Mouse (Mus musculus): ENCODE measurements around the gene Trim3. TPM values are rescaled to one million over a fixed set of nuclear protein-coding genes. Genes with fewer than 3 reads are reported as not detected.
A peak's percentile ranks its signal among the peaks of the same experiment; 100 is the strongest.

Trim3 gene
- polyA plus RNA-seq, 1 experiment from 2014 or later, result 34.3 TPM

- Histone ChIP-seq H3K27me3 (ENCODE audit: control insufficient read depth, insufficient read depth, low read length) (no peaks in the 10 kb centered on the region), H3K4me1 (replicated peaks; ENCODE audit: control insufficient read depth, insufficient read depth, low read length) (no peaks in the 10 kb centered on the region), H3K4me3 (ENCODE audit: low read depth, low read length) (no peak overlapping the region), H3K9ac (ENCODE audit: low read depth, low read length) (no peak overlapping the region), H3K4me2 (replicated peaks; ENCODE audit: low read depth, low read length) (no peak overlapping the region), H3K27ac (ENCODE audit: low read depth, low read length) (no peak overlapping the region), H3K9me3 (ENCODE audit: control insufficient read depth, low read length) (no peaks in the 10 kb centered on the region), H3K36me3 (ENCODE audit: control insufficient read depth, insufficient read depth, low read length) (no peaks in the 10 kb centered on the region)
- 84% methylated on average over 9 of the region's 9 CpGs for WGBS
- ATAC-seq (ENCODE audit: low FRiP score) (no peak), DNase-seq (ENCODE audit: low spot score) (no peak)
Observed at GRCm38 (mm10) chr7:105588325-105588912, 45.0 kb downstream of the Trim3 start.

GRCm38 (mm10) chr7:105581959-105582358 is 51.4 kb downstream of the Trim3 start:
- no peaks in the 10 kb centered on the region for H3K9me3 ChIP-seq (ENCODE audit: control insufficient read depth, low read length)
- no peaks in the 10 kb centered on the region for H3K4me1 ChIP-seq (replicated peaks; ENCODE audit: control insufficient read depth, insufficient read depth, low read length)
- peak overlapping the region; percentile 41 for H3K4me2 ChIP-seq (replicated peaks; ENCODE audit: low read depth, low read length)
- WGBS, result 77% methylated on average over 2 of the region's 2 CpGs
- peak overlapping the region; percentile 84 for H3K9ac ChIP-seq (ENCODE audit: low read depth, low read length)
- H3K27ac ChIP-seq (ENCODE audit: low read depth, low read length), result peak overlapping the region; percentile 91; the same call in 1 of the 2 replicates
- ATAC-seq (ENCODE audit: low FRiP score), result no peak
- no peaks in the 10 kb centered on the region for H3K27me3 ChIP-seq (ENCODE audit: control insufficient read depth, insufficient read depth, low read length)
- DNase-seq (ENCODE audit: low spot score), result no peak
- no peaks in the 10 kb centered on the region for H3K36me3 ChIP-seq (ENCODE audit: control insufficient read depth, insufficient read depth, low read length)
- H3K4me3 ChIP-seq (ENCODE audit: low read depth, low read length), result peak overlapping the region; percentile 76; the same call in 1 of the 2 replicates

- DNase-seq (ENCODE audit: low spot score), result peak; percentile 91
- under 1% methylated on average over 51 of the region's 54 CpGs for WGBS
- no peaks in the 10 kb centered on the region for H3K36me3 ChIP-seq (ENCODE audit: control insufficient read depth, insufficient read depth, low read length)
- peak; percentile 94 for ATAC-seq (ENCODE audit: low FRiP score)
- H3K9me3 ChIP-seq (ENCODE audit: control insufficient read depth, low read length), result no peaks in the 10 kb centered on the region
- H3K4me1 ChIP-seq (replicated peaks; ENCODE audit: control insufficient read depth, insufficient read depth, low read length), result no peaks in the 10 kb centered on the region
- peak within 1 kb of the TSS; percentile 84 for H3K9ac ChIP-seq (ENCODE audit: low read depth, low read length)
- H3K27ac ChIP-seq (ENCODE audit: low read depth, low read length), result peak within 1 kb of the TSS; percentile 91
- H3K4me2 ChIP-seq (replicated peaks; ENCODE audit: low read depth, low read length), result peak within 1 kb of the TSS; percentile 41
- H3K27me3 ChIP-seq (ENCODE audit: control insufficient read depth, insufficient read depth, low read length), result no peaks in the 10 kb centered on the region
- H3K4me3 ChIP-seq (ENCODE audit: low read depth, low read length), result peak within 1 kb of the TSS; percentile 76
Observed at GRCm38 (mm10) chr7:105581094-105581703, 52.2 kb downstream of the Trim3 start, which contains the start of gene Apbb1. Gene Apbb1 (minus strand): TSS chr7:105581653.

- Histone ChIP-seq H3K4me2 (replicated peaks; ENCODE audit: low read depth, low read length) (peak overlapping the region; percentile 41), H3K9ac (ENCODE audit: low read depth, low read length) (peak overlapping the region; percentile 84), H3K4me1 (replicated peaks; ENCODE audit: control insufficient read depth, insufficient read depth, low read length) (no peaks in the 10 kb centered on the region), H3K4me3 (ENCODE audit: low read depth, low read length) (peak overlapping the region; percentile 76), H3K27me3 (ENCODE audit: control insufficient read depth, insufficient read depth, low read length) (no peaks in the 10 kb centered on the region), H3K9me3 (ENCODE audit: control insufficient read depth, low read length) (no peaks in the 10 kb centered on the region), H3K36me3 (ENCODE audit: control insufficient read depth, insufficient read depth, low read length) (no peaks in the 10 kb centered on the region), H3K27ac (ENCODE audit: low read depth, low read length) (peak overlapping the region; percentile 91)
- under 1% methylated on average over 16 of the region's 22 CpGs for WGBS
- ATAC-seq (ENCODE audit: low FRiP score), result peak; percentile 74
- DNase-seq (ENCODE audit: low spot score), result peak; percentile 61
Observed at GRCm38 (mm10) chr7:105580627-105581089, 52.7 kb downstream of the Trim3 start.

GRCm38 (mm10) chr7:105578481-105578880 is 54.9 kb downstream of the Trim3 start:
- H3K27ac ChIP-seq (ENCODE audit: low read depth, low read length), result no peak overlapping the region
- 81% methylated on average over 2 of the region's 2 CpGs for WGBS
- no peaks in the 10 kb centered on the region for H3K27me3 ChIP-seq (ENCODE audit: control insufficient read depth, insufficient read depth, low read length)
- ATAC-seq (ENCODE audit: low FRiP score), result no peak
- DNase-seq (ENCODE audit: low spot score), result no peak
- H3K9ac ChIP-seq (ENCODE audit: low read depth, low read length), result no peak overlapping the region
- 0 out of 2 replicates have a peak, but pooled peaks cover 3% of the 10 kb centered on the region for H3K36me3 ChIP-seq (ENCODE audit: control insufficient read depth, insufficient read depth, low read length)
- no peak overlapping the region for H3K4me2 ChIP-seq (replicated peaks; ENCODE audit: low read depth, low read length)
- H3K4me3 ChIP-seq (ENCODE audit: low read depth, low read length), result no peak overlapping the region
- H3K4me1 ChIP-seq (replicated peaks; ENCODE audit: control insufficient read depth, insufficient read depth, low read length), result no peaks in the 10 kb centered on the region
- H3K9me3 ChIP-seq (ENCODE audit: control insufficient read depth, low read length), result no peaks in the 10 kb centered on the region

- ATAC-seq (ENCODE audit: low FRiP score), result no peak
- no peak for DNase-seq (ENCODE audit: low spot score)
- 0 out of 2 replicates have a peak, but pooled peaks cover 7% of the 10 kb centered on the region for H3K36me3 ChIP-seq (ENCODE audit: control insufficient read depth, insufficient read depth, low read length)
- no peaks in the 10 kb centered on the region for H3K4me1 ChIP-seq (replicated peaks; ENCODE audit: control insufficient read depth, insufficient read depth, low read length)
- H3K4me3 ChIP-seq (ENCODE audit: low read depth, low read length), result no peak overlapping the region
- no peak overlapping the region for H3K27ac ChIP-seq (ENCODE audit: low read depth, low read length)
- H3K9me3 ChIP-seq (ENCODE audit: control insufficient read depth, low read length), result no peaks in the 10 kb centered on the region
- no peak overlapping the region for H3K9ac ChIP-seq (ENCODE audit: low read depth, low read length)
- H3K4me2 ChIP-seq (replicated peaks; ENCODE audit: low read depth, low read length), result no peak overlapping the region
- no peaks in the 10 kb centered on the region for H3K27me3 ChIP-seq (ENCODE audit: control insufficient read depth, insufficient read depth, low read length)
- 92% methylated on average over 6 of the region's 6 CpGs for WGBS
Observed at GRCm38 (mm10) chr7:105577377-105577871, 55.9 kb downstream of the Trim3 start.

- DNase-seq (ENCODE audit: low spot score), result no peak
- no peaks in the 10 kb centered on the region for H3K4me1 ChIP-seq (replicated peaks; ENCODE audit: control insufficient read depth, insufficient read depth, low read length)
- WGBS, result 80% methylated on average over 3 of the region's 3 CpGs
Observed at GRCm38 (mm10) chr7:105576166-105576748, 57.1 kb downstream of the Trim3 start.

GRCm38 (mm10) chr7:105574537-105574936 is 58.8 kb downstream of the Trim3 start:
- Histone ChIP-seq H3K27ac (ENCODE audit: low read depth, low read length) (no peak overlapping the region), H3K4me1 (replicated peaks; ENCODE audit: control insufficient read depth, insufficient read depth, low read length) (peaks cover 3% of the 10 kb centered on the region), H3K9me3 (ENCODE audit: control insufficient read depth, low read length) (no peaks in the 10 kb centered on the region), H3K4me2 (replicated peaks; ENCODE audit: low read depth, low read length) (no peak overlapping the region), H3K4me3 (ENCODE audit: low read depth, low read length) (no peak overlapping the region), H3K36me3 (ENCODE audit: control insufficient read depth, insufficient read depth, low read length) (0 out of 2 replicates have a peak, but pooled peaks cover 8% of the 10 kb centered on the region), H3K27me3 (ENCODE audit: control insufficient read depth, insufficient read depth, low read length) (no peaks in the 10 kb centered on the region), H3K9ac (ENCODE audit: low read depth, low read length) (no peak overlapping the region)
- DNase-seq (ENCODE audit: low spot score) (no peak), ATAC-seq (ENCODE audit: low FRiP score) (no peak)
- 87% methylated on average over 4 of the region's 4 CpGs for WGBS

More at GRCm38 (mm10) chr7:105576166-105576748, 57.1 kb downstream of the Trim3 start:
- no peaks in the 10 kb centered on the region for H3K27me3 ChIP-seq (ENCODE audit: control insufficient read depth, insufficient read depth, low read length)
- H3K36me3 ChIP-seq (ENCODE audit: control insufficient read depth, insufficient read depth, low read length), result 0 out of 2 replicates have a peak, but pooled peaks cover 8% of the 10 kb centered on the region
- H3K4me2 ChIP-seq (replicated peaks; ENCODE audit: low read depth, low read length), result no peak overlapping the region
- no peak for ATAC-seq (ENCODE audit: low FRiP score)
- no peaks in the 10 kb centered on the region for H3K9me3 ChIP-seq (ENCODE audit: control insufficient read depth, low read length)
- H3K27ac ChIP-seq (ENCODE audit: low read depth, low read length), result no peak overlapping the region
- H3K4me3 ChIP-seq (ENCODE audit: low read depth, low read length), result no peak overlapping the region
- no peak overlapping the region for H3K9ac ChIP-seq (ENCODE audit: low read depth, low read length)
